Comparison of ENCODE assay signal across 8 mouse cellular contexts in the genomic region with DNA sequence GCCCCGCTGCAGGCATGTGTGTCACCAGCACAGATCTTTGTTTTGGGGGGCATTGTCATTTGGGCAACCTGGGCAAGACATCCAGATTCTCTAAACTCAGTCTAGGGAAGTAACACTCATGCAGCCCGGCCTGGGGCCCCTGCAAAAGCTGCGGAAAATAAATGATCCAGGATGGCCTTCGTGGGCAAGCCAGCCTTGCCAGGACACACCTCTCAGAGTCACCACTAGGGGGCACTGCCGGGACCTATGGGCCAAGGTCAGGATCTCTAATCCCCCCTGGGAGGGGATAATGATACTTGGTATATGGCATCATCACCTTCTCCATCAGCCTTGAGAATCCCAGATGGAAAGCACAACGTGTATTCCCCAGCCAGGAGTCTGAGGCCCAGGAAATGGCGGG. TPM values are rescaled to one million over a fixed set of nuclear protein-coding genes. Genes with fewer than 3 reads are reported as not detected.
DNase-seq lines count a peak whose midpoint lies in the region; ATAC-seq and TF ChIP-seq lines count a peak whose summit lies in the region.
"Had no signal": no experiment of that assay in that cellular context is flagged by ENCODE, and none has a peak within 500 bp of the region (broad histone marks: within the 10 kb centered on the region; RNA-seq: fewer than 3 reads in every experiment).

No protein-coding gene starts in this region.

- H3K27ac ChIP-seq in midbrain, embryonic 11.5 days (ENCODE audit: low read depth, low read length) = no peak overlapping the region
- no peak overlapping the region for H3K27ac ChIP-seq in midbrain, embryonic 15.5 days
- no peak overlapping the region for H3K27ac ChIP-seq in cortical plate, adult 2 months (ENCODE audit: insufficient read depth, low read length)
- H3K27ac ChIP-seq: hindbrain, embryonic 15.5 days had no signal

- H3K27me3 ChIP-seq in midbrain, embryonic 11.5 days (ENCODE audit: control insufficient read depth, insufficient read depth, low read length) = no peaks in the 10 kb centered on the region
- no peaks in the 10 kb centered on the region for H3K27me3 ChIP-seq in midbrain, embryonic 15.5 days (replicated peaks)
- H3K27me3 ChIP-seq: hindbrain, embryonic 15.5 days had no signal

- 61% methylated on average over 7 of the region's 7 CpGs for WGBS in midbrain, embryonic 11.5 days
- WGBS in midbrain, embryonic 15.5 days = 56% methylated on average over 7 of the region's 7 CpGs

- H3K9me3 ChIP-seq in midbrain, embryonic 11.5 days (ENCODE audit: control insufficient read depth, low read length) = no peaks in the 10 kb centered on the region
- no peaks in the 10 kb centered on the region for H3K9me3 ChIP-seq in midbrain, embryonic 15.5 days
- H3K9me3 ChIP-seq: hindbrain, embryonic 15.5 days had no signal

- H3K36me3 ChIP-seq in midbrain, embryonic 11.5 days (ENCODE audit: control insufficient read depth, insufficient read depth, low read length) = no peaks in the 10 kb centered on the region
- no peaks in the 10 kb centered on the region for H3K36me3 ChIP-seq in midbrain, embryonic 15.5 days (replicated peaks)
- H3K36me3 ChIP-seq: hindbrain, embryonic 15.5 days had no signal

- H3K9ac ChIP-seq in midbrain, embryonic 11.5 days (ENCODE audit: low read length) = no peak overlapping the region
- H3K9ac ChIP-seq in midbrain, embryonic 15.5 days = no peak overlapping the region
- H3K9ac ChIP-seq: hindbrain, embryonic 15.5 days had no signal

- no peak overlapping the region for H3K4me3 ChIP-seq in midbrain, embryonic 11.5 days (ENCODE audit: low read depth, low read length)
- H3K4me3 ChIP-seq in midbrain, embryonic 15.5 days = no peak overlapping the region
- H3K4me3 ChIP-seq in cortical plate, adult 2 months (ENCODE audit: insufficient read depth, low read length) = no peak overlapping the region
- H3K4me3 ChIP-seq: hindbrain, embryonic 15.5 days had no signal

- no peak for TF ChIP-seq POLR2A in cortical plate, adult 2 months (IDR thresholded peaks at IDR 0.05; ENCODE audit: extremely low read depth, insufficient read depth, low read length)

- DNase-seq in midbrain, embryonic 11.5 days (ENCODE audit: low spot score, missing footprints) = peak; percentile 87
- DNase-seq in adipocyte (ENCODE audit: low spot score) = peak; percentile 23
- peak; percentile 54 for DNase-seq in kidney, adult 9 months
- DNase-seq in natural killer cell, adult 2 months (ENCODE audit: low spot score in 2 of 2) = peak; percentile 36 to 61
- no peak for DNase-seq in right cerebral cortex, postnatal 36 days (ENCODE audit: low spot score in 2 of 2)

- no peaks in the 10 kb centered on the region for H3K4me1 ChIP-seq in midbrain, embryonic 11.5 days (ENCODE audit: control insufficient read depth, insufficient read depth, low read length)
- H3K4me1 ChIP-seq in midbrain, embryonic 15.5 days = no peaks in the 10 kb centered on the region
- H3K4me1 ChIP-seq in cortical plate, adult 2 months (ENCODE audit: control insufficient read depth, insufficient read depth, low read length) = peaks cover 6% of the 10 kb centered on the region

- TF ChIP-seq CTCF in cortical plate, adult 2 months (IDR thresholded peaks at IDR 0.05; ENCODE audit: extremely low read depth, insufficient read depth, low read length) = peak; percentile 40

- H3K4me2 ChIP-seq in midbrain, embryonic 11.5 days = no peak overlapping the region
- H3K4me2 ChIP-seq in midbrain, embryonic 15.5 days = no peak overlapping the region
- H3K4me2 ChIP-seq: hindbrain, embryonic 15.5 days had no signal

- ATAC-seq in midbrain, embryonic 11.5 days (ENCODE audit: low FRiP score) = no peak
- no peak for ATAC-seq in midbrain, embryonic 15.5 days (replicated peaks)

RNA-seq across cellular contexts. Expression of a gene that starts 37.9 kb away (rescaled TPM):
- polyA plus RNA-seq in midbrain, embryonic 11.5 days (2014; fragmentation: Nextera tagmentation; extraction: Ambion mirVana) = 3.6 and 4.4 TPM in 2 replicates
- polyA plus RNA-seq in midbrain, embryonic 15.5 days (2015; fragmentation: Nextera tagmentation; extraction: Ambion mirVana) = 4.6 and 6.5 TPM in 2 replicates
- 7.9 and 8.3 TPM in 2 replicates for polyA plus RNA-seq in cortical plate, adult 2 months (2012; rRNA removed)

RNA-seq across cellular contexts. Expression of a gene that starts 45.2 kb away (rescaled TPM):
- 0.48 TPM in 1 of 2 replicates, not detected in the other for polyA plus RNA-seq in midbrain, embryonic 11.5 days (2014; fragmentation: Nextera tagmentation; extraction: Ambion mirVana)
- 0.65 and 3.6 TPM in 2 replicates for polyA plus RNA-seq in midbrain, embryonic 15.5 days (2015; fragmentation: Nextera tagmentation; extraction: Ambion mirVana)
- polyA plus RNA-seq in cortical plate, adult 2 months (2012; rRNA removed) = 0.23 and 0.31 TPM in 2 replicates

Comparison
In these comparisons a context has a peak if more than half of its experiments do, and no peak if none do; other contexts are left out.
1. DNase-seq: peak in midbrain, embryonic 11.5 days (single experiment), adipocyte (single experiment), kidney, adult 9 months (single experiment) and natural killer cell, adult 2 months (2 of 2); none in right cerebral cortex, postnatal 36 days (0 of 2).